Mouse (Mus musculus) spleen, embryonic (tissue): Measurements from ENCODE around the gene Fez1.

Experiments
- CTCF ChIA-PET: fragments of 350-600 bp; sonication (Branson Sonifier 250); formaldehyde crosslinking; loops from one replicate; lab custom pipeline; 2022; lab: Charles Lee

The Fez1 gene

DNA sequence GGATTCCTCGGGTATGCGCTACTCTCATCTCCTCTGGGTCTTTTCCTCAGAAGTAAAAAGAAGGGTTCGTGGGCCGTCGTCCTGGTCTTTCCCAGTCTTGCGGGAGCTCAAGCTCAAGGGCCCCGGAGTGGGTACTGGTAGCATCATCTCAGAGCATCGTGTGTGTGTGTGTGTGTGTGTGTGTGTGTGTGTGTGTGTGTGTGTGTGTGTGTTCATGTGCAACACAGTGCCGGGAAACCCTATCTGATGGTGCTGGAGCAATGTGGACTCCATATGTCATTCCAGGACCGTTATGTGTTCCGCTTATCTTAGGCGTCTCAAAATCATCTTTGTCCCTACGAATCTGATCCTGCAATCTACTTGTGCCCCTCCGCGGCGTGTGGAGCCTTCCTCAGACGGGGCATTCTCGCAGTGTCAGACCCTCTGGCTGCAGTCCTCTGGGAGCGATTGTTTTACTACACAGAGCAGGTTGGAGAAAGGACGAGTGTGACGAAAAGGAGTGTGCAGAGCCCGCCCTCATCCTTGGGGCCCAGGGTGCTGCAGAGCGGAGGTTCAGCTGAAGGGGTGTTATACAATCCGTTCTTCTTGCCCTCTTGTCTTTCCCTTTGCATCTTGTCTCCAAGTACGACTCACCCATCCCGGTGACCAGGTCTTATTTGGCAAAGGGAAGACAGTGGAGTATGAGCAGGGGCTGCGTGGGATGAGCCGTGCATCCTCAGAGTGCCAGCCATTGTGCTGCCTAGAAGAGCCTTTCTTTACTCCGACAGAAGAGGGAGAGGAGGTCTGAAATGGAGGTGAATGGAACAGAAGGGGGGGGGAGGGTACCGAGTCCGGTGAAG lies 11.6 kb downstream of the Fez1 start:
- CTCF ChIA-PET = no interaction called here

DNA sequence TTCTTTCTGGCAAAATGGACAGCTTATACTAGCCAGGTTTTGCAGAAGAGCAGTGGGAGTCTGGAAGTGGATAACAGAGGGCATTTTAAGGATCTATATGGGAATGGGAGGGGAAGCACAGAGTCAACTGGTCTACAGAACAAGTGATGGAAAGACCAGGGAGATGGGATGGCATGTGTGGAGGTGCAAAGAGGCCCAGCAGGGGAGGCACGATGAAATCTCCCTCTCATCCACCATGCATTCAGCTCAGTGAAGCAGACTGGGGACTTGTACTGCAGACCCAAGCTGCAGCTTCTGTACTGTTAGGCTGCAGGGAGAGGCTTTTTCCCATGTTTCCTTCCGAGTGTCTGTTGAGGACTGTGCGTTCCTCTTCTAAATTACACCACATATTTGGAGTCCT lies 12.2 kb downstream of the Fez1 start:
- CTCF ChIA-PET = no interaction called here

DNA sequence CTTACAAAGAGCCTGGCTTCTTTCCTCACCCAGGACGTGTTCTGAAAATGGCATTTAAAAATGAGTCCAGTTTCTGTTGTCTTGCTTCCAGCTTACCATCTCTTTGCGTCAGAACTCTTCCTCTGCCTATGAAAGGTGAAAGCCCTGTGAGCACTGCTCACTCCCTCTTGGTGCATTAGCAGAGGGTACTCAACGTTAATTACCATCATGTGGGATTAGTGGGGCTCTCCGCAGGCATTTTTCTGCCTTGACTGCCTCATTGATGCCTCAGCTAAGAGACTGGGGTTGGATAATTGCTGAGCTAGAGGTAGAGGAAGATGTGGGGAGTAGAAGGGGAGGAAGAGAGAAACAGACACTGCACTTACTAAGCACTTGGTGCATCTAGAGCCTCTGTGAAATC lies 24.7 kb downstream of the Fez1 start:
- CTCF ChIA-PET = no interaction called here

DNA sequence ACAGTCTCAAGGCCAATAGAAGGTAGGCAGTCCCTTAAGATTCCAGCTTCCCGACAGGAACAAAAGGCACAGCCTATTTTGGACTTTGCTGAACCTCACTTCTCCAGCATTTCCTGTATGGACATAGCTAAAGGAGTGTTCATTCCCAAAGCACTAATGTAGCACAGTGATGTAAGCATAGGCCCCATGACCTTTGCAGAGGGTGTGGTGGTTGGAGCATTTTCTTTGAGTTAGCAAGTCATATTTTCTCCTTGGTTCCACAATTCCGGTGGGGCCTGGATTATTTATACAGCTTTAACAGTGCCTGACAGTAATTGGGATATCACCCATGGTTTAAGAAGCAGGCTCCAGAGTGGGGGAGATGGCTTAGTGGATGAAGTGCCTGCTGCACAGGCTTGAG lies 27.0 kb downstream of the Fez1 start:
- CTCF ChIA-PET = no interaction called here

DNA sequence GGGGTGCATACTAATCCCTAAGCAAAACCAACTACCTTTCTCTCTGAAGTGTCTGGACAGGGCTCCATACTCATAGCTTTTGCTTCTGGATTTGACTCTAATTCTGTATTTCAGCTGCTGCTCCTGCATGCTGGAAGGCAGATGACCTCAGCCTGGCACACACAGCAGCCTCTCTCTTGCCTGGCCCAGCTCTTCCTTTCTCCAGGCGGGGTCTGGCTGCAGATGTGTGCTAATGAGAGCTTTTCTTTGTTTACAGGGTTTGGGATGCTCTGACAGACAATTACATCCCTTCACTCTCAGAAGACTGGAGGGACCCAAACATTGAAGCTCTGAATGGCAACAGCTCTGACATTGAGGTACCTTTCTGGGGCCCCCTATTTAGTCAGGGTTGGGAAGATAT lies 28.4 kb downstream of the Fez1 start:
- CTCF ChIA-PET = no interaction called here

DNA sequence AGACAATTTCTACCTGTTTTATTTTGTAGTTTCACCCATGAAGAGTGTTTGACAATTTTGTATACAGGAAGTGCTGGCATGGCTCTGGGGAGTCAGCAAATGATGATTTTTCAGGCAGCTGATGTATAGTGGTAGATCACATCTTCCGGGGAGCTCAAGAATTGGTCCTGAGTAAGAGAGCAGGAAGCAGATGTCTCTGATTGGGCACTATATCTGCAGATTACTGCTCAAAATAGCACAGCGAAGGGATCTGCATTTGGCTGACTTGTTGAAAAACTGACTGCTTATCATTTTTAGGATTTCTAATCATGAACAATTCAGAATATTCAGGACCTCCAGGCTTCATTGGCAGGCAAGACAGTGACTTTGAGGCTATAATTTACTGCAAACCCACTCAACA lies 30.5 kb downstream of the Fez1 start:
- CTCF ChIA-PET = no interaction called here

DNA sequence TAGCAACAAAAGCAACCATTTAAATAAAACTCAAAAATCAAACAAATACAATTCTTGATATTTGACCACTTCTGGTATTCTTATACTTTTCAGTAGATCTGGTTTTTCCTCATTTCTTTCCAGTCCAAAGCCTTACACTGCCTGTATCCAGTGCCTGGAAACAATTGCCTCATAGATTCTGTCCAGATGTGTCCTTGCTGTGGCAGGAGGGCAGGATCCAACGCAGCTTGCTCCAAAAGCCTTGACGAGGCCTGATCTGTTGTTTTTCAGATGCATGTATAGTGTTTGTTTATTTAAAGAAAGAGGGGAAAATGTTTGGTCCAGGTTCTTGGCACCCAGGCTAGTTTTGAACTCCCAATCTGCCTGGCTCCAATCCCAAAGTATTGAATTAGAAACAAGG lies 34.7 kb downstream of the Fez1 start:
- CTCF ChIA-PET = no interaction called here

DNA sequence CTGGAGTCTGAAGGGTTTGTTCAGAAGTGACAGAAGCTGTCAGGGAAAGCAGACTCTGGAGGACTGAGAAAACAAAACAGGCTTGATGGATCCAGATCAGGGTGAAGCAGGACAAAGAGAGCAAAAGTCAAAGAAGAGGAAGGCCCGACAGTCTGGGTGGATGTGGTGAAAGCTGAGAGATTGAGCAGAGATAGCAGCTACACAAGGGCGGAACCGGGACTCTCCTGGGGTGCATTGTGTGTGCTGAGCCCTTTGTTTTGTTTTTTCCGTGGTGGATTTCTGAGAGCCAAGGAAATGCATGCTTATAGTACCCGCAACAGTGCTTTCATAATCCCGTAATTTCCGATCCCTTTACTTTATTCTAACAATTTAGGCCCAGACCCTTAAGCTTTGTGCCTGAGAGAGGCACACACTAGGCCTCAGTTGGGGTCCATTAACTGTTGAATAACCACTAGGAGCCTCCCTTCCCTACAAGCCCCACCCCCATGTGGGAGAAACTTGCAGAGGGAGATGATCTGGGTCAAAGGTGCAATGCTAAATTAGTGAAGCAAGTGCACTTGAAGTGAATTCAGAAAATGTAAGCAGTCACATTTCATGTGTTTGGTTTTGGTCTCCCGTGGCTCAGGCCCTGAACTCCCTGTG lies 35.9 kb downstream of the Fez1 start:
- CTCF ChIA-PET = no interaction called here

DNA sequence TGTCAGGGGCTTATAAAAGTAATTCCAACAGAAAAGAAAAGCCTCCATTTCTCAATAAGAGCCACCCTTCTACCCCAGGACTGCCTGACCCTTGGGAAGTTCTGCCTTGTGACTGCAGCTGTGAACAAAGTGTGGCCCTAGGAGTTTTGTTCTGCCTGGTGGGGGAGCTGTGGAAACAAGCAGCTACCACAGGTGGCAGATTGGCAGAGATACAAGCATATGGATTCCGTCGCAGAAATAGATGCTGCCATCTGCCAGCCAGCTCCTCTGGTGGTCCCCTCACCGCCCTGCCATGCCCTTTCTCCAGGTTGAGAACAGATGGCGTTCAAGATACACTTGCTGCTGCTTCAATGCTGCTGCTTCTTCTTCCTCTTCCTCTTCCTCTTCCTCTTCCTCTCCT lies 37.0 kb downstream of the Fez1 start:
- CTCF ChIA-PET = no interaction called here

DNA sequence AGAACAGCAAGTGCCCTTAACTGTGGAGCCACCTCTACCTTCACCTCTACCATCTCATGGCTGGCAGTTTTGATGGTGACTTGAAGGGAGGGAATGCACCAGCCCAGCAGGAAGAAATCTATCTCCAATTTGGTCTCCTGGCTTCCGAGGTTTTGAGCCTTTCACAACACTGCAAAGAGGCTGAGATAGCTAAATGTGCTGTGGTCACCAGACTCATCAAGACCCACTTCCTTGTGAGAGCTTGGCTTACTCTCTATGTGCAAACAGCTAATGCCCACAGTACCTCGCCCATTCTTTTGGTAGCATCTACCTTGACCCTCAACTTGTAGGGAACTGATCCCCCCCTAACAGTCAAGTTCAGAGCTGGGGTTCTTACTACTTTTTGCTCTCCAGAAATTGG lies 40.9 kb downstream of the Fez1 start:
- CTCF ChIA-PET = no interaction called here

DNA sequence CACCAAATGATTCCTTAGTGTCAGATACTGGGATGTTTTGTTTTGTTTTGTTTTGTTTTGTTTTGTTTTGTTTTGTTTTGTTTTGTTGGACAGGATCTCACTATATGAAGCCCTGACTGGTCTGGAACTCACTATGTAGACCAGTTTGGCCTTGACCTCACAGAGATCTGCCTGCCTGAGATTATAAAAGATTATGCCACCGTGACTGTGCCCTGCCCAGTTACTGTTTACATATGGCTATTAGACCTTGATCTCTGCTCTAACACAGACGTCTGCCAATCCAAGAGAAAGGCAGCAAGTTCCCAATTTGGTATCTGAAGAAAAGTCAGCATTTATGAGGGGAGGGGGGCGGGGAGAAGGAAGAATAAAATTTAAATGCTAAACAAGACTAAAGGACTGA lies 42.0 kb downstream of the Fez1 start:
- CTCF ChIA-PET = no interaction called here

DNA sequence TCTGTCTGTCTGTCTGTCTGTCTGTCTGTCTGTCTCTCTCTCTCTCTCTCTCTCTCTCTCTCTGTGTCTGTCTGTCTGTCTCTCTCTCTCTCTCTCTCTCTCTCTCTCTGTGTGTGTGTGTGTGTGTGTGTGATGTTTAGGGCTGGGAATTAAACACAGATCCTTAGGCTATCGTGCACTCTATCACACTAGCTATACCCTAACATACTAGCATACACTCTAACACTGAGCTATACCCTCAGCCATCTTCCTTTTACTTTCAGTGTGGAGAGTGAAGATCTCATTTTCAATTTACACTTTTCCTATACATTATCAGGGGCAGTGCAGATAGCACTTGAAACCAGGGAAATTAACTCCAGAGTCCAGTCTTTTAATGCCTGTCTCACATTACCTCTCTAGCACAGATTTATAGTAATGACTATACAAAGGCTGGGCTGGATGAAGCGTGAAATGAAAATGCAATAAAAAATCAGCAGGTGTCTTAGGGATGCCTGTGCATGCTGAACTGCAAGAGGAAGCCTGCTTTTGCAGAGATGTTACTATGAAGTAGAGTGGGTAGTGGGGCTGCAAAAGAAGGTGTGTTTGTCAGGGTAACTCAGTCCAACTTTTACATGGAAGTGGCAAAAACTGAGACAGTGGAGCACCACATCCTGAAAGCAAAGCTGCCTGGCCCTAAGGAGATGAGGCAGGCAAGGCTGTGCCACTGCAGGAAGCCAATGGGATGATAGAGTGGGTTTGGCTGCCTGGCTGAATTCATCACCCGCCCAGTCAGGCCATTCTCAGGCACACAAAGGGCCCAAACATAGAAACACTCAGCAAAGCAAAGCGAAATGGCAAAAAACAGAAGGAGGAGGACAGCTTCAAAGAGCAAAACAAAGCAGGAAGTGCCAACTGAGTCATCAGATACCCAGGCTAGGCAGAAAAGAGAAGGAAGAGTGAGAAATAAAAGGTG lies 43.5 kb downstream of the Fez1 start:
- CTCF ChIA-PET = interaction anchor here (0.6 kb wide), 1 partner anchor 17 kb away, joined by 3 read pairs; no protein-coding TSS in a partner anchor

DNA sequence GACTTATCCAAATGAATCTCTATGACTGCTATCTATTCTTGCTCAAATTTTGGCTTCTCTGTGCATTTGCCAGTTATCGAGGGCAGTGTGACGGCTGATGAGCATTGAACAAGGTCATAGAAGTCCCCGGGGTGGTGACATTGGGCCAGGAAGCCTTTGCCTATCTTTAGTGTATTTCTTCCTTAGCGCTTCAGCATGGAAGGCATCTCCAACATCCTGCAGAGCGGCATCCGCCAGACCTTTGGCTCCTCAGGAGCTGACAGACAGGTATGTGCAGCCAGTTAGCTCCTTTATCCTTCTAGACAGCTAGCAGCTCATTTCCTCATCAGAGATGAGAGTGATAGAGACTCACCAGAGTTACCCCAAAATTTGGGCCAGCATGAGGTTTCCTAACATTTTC lies 47.0 kb downstream of the Fez1 start:
- CTCF ChIA-PET = no interaction called here

DNA sequence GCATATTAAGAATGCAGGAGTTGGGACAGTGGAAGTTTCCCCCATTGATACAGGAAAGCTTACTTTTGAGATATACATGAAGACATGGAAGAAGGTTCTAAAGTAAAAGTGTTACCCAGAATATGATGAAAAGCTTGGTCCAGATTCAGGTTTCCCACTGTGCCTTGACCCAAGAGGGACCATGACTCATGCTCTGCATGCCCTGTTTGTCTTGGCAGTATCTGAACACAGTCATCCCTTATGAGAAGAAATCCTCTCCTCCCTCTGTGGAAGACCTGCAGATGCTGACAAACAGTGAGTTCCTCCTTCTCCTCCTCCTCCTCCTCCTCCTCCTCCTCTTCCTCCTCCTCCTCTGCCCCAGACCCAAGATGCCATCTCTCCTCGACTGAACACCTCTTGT lies 48.6 kb downstream of the Fez1 start:
- CTCF ChIA-PET = no interaction called here

DNA sequence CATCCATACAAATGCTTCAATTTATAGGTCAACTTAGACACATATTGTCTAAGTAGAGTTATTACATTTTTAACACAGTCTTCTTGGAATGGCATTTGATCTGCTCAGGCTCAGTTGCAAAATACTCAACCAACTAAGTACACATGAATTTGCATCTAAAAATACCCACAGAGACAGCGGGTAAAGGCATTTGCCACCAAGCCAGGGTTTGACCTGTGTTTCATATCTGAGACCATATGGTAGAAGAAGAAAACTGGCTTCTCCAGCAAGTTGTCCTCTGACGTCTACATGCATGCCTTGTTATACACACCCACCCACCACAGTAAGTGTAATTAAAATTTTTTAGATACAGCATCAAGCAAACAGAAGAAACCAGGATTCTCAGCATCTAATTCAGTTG lies 52.1 kb downstream of the Fez1 start:
- CTCF ChIA-PET = no interaction called here

DNA sequence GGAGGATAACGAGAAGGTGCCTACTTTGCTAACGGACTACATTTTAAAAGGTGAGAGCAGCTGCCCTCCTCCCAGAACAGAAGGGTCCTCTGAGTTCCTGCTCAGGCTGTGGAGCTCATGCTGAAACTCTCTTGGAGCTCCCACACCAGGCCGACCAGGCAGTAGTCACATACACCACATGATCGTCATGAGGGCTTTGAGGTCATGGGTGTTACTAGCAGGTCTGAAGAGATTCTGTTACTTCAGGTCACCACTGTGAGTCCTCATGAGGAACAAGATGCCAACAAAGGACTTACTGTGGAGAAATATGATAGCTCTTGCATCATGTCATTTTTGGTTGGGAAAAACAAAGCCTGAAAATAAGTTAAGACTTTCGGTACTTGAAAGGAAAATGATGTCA lies 54.6 kb downstream of the Fez1 start:
- CTCF ChIA-PET = no interaction called here

DNA sequence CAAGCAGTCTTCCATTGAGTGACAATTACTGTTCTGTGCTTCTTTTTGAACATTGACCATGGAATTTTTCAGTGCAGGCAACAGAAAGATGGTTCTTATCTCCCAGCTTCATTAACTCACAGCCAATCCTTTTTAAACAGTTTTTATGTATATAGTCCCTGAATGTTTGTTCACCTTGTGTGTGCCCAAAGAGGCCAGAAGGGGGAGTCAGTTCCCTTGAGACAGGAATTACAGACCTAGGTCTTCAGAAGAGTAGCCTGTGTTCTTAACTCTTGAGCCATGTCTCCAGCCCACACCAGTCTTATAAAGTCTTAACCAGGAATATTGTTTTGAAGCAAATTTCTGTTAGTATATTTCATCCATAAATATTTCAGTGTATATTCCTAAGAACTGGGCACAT lies 55.1 kb downstream of the Fez1 start:
- CTCF ChIA-PET = no interaction called here

DNA sequence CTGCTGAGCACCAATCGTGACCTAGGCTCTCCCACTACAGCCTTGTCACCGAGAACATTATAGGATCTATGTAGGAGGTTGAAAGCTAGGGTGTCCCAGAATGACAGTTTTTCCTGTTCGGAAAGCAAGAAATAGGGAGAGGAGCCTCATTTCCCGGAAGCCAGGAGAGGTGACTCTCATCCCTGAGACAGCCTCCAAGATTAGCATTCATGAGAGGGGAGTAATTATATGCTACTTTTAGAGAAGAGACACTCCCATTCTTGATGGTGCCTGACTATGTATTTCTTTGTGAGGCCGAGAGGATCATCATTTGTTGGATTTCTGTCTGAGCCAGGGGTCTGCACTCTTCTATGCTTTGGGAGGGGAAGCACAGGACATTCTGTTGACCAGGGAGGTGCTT lies 60.0 kb downstream of the Fez1 start:
- CTCF ChIA-PET = no interaction called here

DNA sequence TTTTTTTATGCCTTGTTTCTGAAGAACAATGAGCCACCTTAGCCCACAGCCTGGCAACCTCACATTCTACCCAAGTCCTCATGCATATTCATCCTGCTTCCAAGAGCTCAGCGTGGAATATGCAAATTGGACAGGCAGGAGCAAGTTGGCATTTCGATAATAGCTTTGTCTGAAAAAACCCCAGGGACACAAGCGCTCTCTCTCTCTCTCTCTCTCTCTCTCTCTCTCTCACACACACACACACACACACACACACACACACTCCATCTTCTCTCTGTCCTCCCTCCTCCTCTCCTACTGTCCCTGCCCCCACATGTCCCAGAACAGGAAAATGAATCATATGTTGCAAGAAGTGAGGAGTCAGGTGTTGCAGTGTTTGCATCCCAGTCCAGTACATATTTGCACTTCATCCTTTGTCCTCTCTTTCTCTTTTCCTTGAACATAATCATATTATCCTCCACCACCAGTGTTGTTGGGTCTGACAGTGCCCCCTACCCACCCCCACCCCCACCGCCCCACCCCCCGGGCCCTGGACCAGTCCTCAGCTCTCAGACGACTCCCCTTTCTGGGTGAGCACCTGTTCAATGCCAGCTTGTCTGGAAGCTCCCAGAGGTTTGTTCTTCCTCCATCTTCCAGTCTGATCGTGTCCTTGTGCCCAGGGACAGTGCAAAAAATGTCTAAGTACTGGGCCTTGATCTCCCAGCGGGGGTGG lies 60.5 kb downstream of the Fez1 start:
- CTCF ChIA-PET = interaction anchor here (0.6 kb wide), 1 partner anchor 16 kb away, joined by 3 read pairs; no protein-coding TSS in a partner anchor

DNA sequence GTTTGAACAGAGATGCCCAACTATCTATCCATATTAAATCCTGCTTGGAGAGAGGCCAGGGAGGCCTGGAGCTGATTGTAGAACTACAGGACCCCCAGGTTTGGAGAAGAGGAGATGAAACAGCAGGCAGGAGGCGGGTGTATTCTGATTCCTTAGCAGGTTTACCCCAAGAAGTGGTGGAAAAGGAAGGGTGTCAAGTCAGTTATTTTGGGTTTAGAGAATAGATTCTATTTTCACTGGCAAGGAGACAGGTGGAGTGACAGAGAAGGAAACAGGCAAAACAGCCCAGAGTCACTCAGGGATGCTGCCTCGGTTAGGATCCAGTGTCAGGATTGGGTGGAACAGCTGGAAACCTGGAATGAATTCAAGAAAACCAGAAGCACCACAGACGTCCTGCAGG lies 61.9 kb downstream of the Fez1 start:
- CTCF ChIA-PET = no interaction called here

DNA sequence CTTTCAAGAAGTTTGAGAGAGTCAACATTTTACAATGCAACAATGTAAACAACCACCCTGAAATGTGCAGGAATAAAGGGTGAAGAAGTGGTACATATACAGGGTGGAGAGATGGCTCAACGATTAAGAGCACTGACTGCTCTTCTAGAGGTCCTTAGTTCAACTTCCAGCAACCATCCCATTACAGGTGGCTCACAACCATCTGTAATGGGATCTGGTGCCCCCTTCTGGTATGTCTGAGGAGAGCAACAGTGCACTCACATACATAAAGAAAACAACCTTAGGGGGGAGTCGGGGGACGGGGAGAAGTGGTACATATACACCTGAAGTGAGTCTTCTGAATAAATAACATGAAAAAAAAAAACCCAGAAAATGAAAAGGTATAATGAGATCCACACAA lies 63.6 kb downstream of the Fez1 start:
- CTCF ChIA-PET = no interaction called here

DNA sequence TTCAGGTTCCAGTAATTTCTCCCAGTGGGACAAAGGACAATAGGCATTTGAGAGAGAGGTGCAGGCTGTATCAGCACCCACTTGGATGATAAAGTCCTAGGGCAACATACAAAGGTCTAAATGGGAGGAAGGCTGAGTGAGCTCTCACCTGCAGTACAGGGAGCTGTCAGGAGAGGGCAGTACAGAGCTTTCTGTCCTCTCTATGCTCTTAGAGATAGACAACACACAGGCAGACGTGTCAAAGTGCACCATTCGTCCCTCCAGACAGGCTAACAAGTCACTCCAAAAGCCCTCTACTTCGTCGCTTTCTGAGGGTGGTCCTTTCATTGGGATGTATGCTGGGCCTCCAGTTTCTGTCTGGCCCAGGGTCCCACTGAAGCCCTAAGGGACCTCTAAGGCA lies 68.9 kb downstream of the Fez1 start:
- CTCF ChIA-PET = no interaction called here
